Mouse (Mus musculus) lung, adult 2 months (tissue): ENCODE measurements around the gene Tenm2.

Experiments used
- CTCF ChIP-seq: fragments of 200-500 bp; IDR thresholded peaks from 2 replicates; pipeline ENCODE4 v1.5.1; 2011; ENCODE audit warnings: mild to moderate bottlenecking, low read length, control low read depth; ENCODE audit not compliant: insufficient read depth
- POLR2A ChIP-seq: fragments of 200-500 bp; IDR thresholded peaks from 2 replicates; pipeline ENCODE4 v1.6.1; 2011; ENCODE audit warnings: low read depth, mild to moderate bottlenecking, control low read depth, low read length, borderline replicate concordance; ENCODE audit errors: extremely low read depth

GRCm38 (mm10) chr11:36653656-36654323 is 582.0 kb downstream of the Tenm2 start:
- no peak for TF ChIP-seq POLR2A
- no peak for TF ChIP-seq CTCF
